Mouse (Mus musculus): Measurements from ENCODE around the gene Itpk1.

The Itpk1 gene

GRCm38 (mm10) chr12:102553705-102554275, 150.9 kb downstream of the Itpk1 start:
- DNase-seq (ENCODE audit: low spot score in 2 of 2) = no peak

- no peak for DNase-seq (ENCODE audit: low spot score in 2 of 2)
Measured at GRCm38 (mm10) chr12:102552001-102552400, 152.7 kb downstream of the Itpk1 start.

DNA sequence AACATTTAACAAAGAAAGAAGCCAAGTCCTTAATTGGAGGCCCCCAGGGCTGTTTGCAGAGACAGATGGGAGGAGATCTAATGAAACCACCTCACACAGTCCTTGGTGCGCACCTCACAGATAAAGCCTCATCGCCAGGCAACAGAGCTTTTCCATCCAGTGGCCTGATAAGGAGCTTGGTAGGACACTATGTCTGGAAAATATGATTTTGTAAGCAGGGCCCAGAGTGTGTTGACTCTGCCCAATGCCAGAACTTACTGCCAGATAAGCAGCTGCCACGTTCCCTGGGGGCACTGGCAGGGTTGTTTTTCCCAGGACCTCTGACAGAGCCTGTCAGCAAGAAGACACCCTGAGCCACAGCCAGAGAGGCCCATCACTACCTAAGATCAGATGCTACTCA, 153.5 kb downstream of the Itpk1 start:
- no peak for DNase-seq (ENCODE audit: low spot score in 2 of 2)

- DNase-seq (ENCODE audit: low spot score in 2 of 2) = peak; percentile 53 to 84
Measured at GRCm38 (mm10) chr12:102550529-102550928, 154.2 kb downstream of the Itpk1 start.

DNA sequence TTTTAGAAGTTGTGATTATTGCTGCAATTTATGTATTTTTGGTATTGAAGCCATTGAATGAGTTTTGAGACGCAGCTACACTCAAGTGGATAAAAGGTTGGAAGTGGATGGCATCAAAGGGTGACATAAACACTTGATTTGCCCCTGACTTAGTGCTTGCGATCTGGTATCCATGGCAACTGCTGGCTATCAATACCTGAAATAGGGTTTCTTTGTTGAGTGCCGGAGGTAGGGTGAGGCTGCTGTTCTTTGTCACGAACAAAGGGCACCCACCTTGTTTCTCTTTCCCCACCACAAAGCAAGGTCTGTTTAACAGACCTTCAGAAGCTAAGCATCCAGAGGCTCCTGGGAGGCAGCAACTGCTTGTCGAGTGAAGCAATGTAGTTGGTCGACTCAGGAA, 159.6 kb downstream of the Itpk1 start:
- DNase-seq (ENCODE audit: low spot score in 2 of 2) = no peak

- no peak for DNase-seq (ENCODE audit: low spot score in 2 of 2)
Measured at GRCm38 (mm10) chr12:102541168-102541567, 163.6 kb downstream of the Itpk1 start.

- DNase-seq (ENCODE audit: low spot score in 2 of 2) = no peak
Measured at GRCm38 (mm10) chr12:102540278-102540677, 164.5 kb downstream of the Itpk1 start.

DNA sequence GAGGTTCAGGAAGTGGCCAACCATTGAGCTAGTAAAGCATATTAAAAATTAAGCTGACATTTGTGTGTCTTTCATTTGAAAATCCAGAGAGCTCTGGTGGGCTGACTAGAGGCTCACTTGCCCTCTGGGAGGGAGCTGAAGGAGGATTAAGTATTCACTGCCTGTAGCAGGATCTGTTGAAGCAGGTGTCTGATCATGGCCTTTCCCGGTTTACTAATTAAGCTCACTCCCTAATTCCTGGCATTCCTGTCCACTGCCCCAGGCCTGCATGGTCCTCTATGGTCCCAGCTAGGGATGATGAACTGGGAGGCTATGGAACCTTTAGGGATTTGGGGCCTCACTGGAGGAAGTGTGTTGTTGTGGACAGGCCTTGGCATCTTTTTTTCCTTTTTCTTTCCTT, 168.9 kb downstream of the Itpk1 start:
- DNase-seq (ENCODE audit: low spot score in 2 of 2) = no peak

DNA sequence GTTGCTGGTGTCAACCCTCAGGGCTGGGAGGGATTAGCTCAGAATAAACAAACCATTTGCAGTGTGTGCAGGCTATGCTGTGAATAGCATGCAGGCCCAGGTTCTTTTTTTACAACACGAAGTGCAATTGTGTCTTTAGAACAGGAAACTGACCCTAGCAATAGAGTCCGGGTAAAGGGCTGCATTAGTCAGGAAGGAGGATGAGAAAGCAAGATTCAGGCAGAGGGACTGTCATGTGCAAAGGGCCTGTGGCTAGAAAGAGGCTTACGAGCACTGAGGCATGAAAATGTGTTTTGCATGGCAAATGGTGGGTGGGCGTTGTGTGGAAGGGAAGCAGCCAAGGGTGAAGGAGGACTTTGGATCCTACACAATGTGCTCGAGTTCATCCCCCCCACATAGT, 176.7 kb downstream of the Itpk1 start:
- DNase-seq (ENCODE audit: low spot score in 2 of 2) = no peak

DNA sequence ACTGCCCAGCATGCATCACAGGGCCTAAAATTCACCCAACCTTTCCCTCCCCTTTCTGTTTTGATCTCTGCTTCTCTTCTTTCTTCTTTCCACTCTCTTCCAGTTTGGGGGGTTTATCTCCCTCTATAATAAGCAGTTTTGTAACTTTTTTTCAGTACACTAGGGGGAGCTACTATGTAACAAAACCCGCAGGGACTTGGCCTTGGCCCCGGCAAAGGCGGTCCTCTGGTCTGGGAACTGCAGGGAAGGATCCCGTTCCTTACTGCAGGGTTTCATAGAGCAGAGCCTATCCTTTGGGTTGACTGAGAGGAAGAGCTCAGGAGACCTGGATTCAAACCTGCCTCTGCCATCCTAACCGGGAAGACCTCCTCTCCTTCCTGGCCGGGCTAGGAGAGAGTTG, 180.0 kb downstream of the Itpk1 start:
- no peak for DNase-seq (ENCODE audit: low spot score in 2 of 2)

GRCm38 (mm10) chr12:102524216-102524615, 180.5 kb downstream of the Itpk1 start:
- DNase-seq (ENCODE audit: low spot score in 2 of 2) = no peak

DNA sequence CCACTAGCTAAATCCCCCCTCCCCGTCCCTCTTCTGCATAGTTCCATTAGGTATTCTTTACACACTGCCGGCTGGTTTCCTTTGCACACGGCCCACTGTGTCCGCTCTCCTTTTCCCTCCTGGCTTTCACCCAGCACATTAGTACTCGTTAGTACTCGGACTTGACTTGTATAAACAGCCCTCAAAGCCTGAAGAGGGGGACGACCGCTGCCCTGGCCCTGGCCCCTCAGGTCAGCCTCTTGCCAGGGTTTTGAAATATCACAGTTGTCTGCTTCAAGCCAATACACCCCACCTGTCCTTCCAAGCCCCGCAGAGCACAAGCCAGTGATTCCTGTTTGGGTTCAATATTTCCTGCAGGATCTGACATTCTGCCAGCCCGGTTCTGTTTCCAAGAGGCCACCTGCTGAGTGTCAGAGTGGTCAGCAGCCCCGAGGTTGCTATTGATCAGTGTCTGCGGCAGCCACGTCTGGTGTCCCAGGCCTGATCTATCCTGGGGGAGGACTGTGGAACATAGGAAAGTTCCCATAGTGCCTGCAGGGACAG, 182.9 kb downstream of the Itpk1 start:
- DNase-seq (ENCODE audit: low spot score in 2 of 2) = no peak

- no peak for DNase-seq (ENCODE audit: low spot score in 2 of 2)
Measured at GRCm38 (mm10) chr12:102519929-102520720, 184.6 kb downstream of the Itpk1 start.

Data from urinary bladder, postnatal 4 days (tissue).